Mouse (Mus musculus) ES-Bruce4 (cell line): ENCODE data around the gene Slc25a47.

Experiments
- CTCF ChIP-seq: IDR thresholded peaks from one replicate; pipeline ENCODE4 v1.8.1; 2011; ENCODE audit warnings: low read depth, low read length
- EP300 ChIP-seq: IDR thresholded peaks from 2 replicates; pipeline ENCODE4 v1.6.1; 2011; ENCODE audit warnings: low read depth, low read length; ENCODE audit not compliant: insufficient read depth
- POLR2A ChIP-seq: IDR thresholded peaks from one replicate; pipeline ENCODE4 v1.8.1; 2011; ENCODE audit warnings: low read length; ENCODE audit not compliant: insufficient read depth

DNA sequence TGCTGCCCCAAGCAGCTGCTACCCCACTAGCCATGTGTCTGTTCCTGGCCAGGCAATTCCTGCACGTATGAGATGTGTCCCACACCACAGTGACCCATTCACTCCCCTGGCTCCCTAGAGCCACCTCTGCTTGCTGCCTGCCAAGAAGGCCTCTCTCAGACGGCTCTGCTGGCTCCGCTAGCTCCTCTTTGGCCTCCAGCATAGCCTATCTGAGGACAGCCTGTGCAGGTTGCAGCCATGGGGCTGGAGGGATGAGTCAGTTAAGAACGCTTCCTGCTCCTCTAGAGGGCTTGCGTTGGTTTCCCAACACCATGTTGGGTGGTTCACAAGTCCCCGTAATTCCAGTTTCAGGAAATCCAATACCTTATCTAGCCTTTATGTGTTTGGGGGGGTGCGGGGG lies 6.8 kb downstream of the Slc25a47 start:
- TF ChIP-seq POLR2A (no peak), CTCF (no peak), EP300 (no peak)
